Mouse (Mus musculus): ENCODE results near the gene Pkp3. TPM values are rescaled to one million over a fixed set of nuclear protein-coding genes. Genes with fewer than 3 reads are reported as not detected.

The Pkp3 gene
- total RNA-seq, 2 experiments from 2014 or later = not detected

DNA sequence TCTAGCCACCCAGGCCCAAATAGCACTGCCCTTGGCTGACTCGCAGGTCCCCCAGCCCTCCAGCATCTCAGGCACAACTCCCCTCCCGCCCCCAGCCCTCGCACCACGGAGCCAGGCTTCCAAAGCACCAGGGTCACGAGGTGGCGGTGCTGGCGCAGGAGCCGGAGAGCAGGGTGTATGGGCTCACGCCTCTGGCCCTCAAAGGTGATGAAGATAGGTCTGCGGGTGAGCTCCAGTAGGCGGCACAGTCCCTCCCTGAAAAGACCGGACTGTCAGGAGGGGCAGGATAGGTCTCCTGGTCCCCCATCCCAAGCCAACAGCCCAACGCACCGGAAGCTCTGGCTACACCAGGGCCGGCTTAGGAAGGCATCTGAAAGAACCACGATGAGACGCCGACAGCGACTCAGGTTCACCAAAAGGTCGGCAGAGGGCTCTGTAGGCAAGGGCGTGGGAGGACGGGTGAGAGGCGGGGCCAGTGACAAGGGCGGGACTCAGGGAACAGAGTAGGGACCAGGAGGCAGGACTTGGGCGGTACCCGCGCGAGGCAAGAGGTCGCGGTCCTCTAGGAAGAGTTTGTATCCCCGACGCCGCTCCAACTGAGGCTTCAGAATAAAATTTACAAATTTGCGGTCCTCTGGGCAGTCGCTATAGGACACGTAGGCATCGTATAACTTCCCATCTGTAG lies 14.2 kb downstream of the Pkp3 start:
- DNase-seq (ENCODE audit: low spot score in 2 of 2) = peak in 1 of 2 experiments; percentile 41

GRCm38 (mm10) chr7:141093950-141094349 lies 15.9 kb downstream of the Pkp3 start:
- DNase-seq (ENCODE audit: low spot score in 2 of 2) = no peak

DNA sequence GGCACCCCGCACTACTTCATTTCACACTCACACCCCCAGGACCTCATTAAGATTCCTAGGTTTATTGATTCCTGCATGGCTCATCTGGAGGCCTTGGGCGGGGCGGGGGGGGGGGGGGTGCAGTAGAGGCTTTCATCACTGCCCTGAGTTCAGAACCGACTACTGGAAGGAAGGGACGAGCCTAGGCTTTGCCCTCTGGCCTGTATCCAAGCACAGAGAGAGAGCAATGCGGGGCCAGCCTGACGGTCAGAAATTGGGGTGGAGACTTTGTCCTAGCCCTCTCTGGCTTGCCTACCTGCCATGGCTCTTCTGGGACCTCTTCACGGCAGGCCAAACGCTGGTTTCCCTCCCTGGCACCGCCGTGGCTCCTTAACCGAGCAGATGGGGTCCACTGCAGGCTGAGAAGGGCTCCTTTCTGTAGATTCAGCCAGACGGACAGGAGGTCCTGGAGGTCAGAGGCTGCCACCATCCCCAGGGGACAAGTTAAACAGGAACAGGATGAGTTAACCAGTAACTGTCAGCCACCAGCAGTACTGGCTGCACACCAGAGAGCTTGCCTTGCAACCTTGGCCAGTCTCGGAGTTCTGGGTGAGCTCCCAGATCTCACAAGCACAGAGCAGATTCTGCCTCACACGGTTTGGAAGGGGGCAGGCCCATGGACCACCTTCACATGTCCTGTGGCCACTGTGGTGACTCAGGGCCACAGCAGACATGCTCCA lies 16.6 kb downstream of the Pkp3 start:
- DNase-seq (ENCODE audit: low spot score in 2 of 2) = no peak

DNA sequence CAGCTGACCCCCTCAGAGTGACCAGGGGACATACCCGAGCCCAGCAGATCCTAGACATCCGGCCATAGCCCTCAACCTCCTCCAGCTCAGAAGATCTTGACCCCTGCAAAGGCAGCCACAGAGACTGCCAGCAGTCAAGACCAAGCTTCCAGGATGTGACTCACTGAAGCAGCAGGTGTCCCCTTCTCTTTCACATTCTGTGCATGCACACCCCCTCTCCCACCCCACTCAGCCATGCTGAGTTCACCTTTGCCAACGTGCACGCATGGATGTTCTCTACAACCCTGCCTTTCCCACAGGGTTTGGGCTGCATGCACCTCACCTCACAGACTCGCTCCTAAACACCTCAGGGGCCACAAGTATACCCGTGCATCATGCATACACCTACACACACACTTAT lies 18.0 kb downstream of the Pkp3 start:
- no peak for DNase-seq (ENCODE audit: low spot score in 2 of 2)

- no peak for DNase-seq (ENCODE audit: low spot score in 2 of 2)
Observed at GRCm38 (mm10) chr7:141096649-141097056, 18.6 kb downstream of the Pkp3 start.

DNA sequence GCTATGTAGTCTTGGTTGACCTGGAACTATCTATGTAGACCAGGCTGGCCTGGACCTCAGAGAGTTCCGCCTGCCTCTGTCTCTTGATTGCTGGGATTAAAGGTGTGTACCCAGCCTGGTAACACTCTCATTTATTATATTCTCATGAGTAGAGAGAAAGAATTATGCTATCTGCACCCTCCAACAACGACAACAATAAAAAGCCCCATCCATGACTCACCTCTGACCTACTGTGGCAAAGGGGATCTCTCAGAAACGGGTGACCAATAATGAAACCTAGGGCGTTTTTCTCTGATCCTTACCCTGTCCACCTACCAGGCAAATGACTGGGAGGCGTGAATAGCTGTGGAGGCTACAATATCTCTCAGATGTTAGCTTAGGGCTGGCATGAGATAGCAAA lies 19.2 kb downstream of the Pkp3 start:
- no peak for DNase-seq (ENCODE audit: low spot score in 2 of 2)

- peak in 1 of 2 experiments; percentile 13 for DNase-seq (ENCODE audit: low spot score in 2 of 2)
Observed at GRCm38 (mm10) chr7:141099911-141100691, 22.1 kb downstream of the Pkp3 start, which contains the start of gene Sigirr. TSS of gene Sigirr (minus strand) at chr7:141100572.

DNA sequence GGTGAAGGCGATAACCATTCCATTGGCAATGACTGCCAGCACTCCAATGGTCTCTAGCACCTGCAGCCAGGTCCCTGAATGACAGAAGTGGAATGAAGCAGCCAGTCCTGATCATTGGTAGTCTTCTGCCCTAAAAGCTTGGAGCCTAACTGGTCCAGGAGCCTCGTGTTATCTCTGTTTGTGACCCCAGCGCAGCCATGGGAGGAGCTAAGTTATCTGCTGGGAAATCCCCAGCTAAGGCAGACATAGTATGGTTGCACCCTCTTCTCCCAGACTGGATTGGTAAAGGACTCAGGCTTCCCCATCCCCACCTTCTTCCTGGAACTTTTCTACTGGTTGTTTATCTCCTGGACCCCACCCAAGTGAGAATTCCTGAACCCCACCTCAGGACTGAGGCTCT lies 25.1 kb downstream of the Pkp3 start:
- DNase-seq (ENCODE audit: low spot score in 2 of 2) = no peak

- no peak for DNase-seq (ENCODE audit: low spot score in 2 of 2)
Observed at GRCm38 (mm10) chr7:141115874-141116273, 37.9 kb downstream of the Pkp3 start.

DNA sequence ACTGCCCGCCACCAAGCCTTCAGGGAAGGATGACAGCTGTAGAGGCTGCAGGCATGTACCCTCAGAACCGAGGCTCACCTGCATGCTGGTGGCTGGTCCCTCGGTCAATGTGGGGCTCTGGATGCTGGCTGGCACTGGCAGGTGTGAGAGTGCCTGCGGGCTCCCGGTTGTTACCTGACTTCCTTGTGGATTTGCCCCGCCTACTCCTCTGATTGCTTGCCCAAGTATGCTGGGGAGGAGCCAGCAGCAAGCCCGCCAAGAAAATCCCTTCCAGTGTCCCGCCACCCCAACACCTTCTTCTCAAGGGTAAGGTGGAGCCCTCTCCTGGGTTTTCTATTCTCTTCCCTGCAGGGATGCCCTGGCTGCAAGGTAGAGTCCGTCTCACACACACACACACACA lies 39.6 kb downstream of the Pkp3 start, which contains the start of gene Ano9:
Gene Ano9 (minus strand): TSS at position 171 of the 400 bp plus-strand sequence.
- no peak for DNase-seq (ENCODE audit: low spot score in 2 of 2)

DNA sequence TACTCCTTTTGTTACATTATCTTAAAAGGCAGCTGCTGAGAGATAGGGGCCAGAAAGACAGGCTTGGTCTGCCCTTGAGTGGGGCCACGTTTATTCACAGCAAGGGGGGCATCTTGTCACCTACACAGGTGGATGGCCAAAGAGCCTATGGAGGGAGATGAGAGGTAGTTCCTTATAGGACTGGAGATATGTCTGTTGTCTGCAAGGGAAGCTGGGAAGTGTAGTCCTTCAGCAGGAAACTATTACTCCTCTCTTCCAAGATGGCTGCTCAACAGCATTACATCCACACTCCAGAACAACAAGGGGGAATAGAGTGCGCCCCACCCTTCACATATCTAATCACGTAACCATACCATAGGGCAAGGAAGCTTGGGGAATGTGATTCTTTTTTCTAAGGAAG lies 41.5 kb downstream of the Pkp3 start:
- no peak for DNase-seq (ENCODE audit: low spot score in 2 of 2)

DNA sequence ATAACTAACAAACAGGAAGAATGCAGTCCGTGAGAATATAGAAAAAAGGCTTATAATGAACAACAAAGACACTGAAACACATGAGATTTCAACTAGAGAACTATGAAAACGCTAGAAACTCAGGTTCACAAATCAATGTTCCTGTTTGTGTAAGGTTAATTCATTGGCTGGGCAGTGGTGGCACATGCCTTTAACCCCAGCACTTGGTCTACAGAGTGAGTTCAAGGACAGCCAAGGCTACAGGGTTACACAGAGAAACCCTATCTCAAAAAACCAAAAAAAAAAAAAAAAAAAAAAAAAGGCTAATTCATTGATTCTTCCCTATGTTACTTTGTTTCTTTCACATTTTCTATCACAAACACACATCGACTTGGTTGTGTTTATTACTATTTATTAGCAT lies 42.6 kb downstream of the Pkp3 start:
- DNase-seq (ENCODE audit: low spot score in 2 of 2) = no peak

DNA sequence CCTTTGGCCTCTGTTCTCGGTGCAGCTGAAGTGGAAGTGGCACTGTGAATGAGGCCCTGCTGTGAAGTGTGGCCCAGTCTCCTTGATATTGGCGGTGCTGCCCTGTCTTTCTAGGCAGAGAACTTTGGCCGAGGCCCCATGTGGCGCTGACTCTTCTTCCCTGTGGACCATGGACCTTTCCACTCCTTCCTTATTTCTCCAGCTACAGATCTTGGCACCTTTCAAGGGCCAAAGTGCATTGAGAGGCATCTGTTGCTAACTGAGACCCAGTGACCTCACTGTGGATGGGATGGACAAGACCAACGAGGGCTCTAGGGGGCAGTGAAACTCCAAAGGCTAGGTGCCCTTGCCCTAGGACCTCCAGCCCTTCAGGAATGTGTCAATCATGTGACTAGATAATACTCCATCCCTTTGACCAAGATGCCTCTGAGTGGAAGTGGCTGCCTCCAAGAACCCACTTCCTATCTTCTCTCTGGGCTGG lies 43.1 kb downstream of the Pkp3 start:
- DNase-seq (ENCODE audit: low spot score in 2 of 2) = no peak

DNA sequence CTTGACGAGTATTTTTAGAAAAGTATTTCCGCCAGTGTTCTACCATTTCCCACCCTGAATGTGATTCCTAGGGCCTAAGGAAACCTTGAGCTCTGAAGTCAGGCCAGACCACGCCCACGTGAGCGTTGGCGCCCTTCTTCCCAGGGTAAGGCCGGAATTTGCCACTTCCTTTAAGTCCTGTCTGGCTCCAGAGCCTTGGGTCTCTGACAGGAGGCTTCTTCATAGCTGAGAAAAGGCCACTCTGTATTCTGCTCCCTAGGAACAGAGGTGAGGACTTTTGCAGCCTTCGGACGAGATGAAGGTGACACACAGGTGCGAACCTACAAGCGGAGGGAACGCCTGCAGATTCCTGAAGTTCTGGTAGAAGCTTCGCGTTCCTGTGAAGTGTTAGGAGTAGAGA lies 44.2 kb downstream of the Pkp3 start, which contains the start of gene Ptdss2:
Gene Ptdss2 (plus strand): TSS at position 138 of the 400 bp plus-strand sequence.
- no peak for DNase-seq (ENCODE audit: low spot score in 2 of 2)

- peak; percentile 79 to 87 for DNase-seq (ENCODE audit: low spot score in 2 of 2)
Observed at GRCm38 (mm10) chr7:141122689-141123516, 44.9 kb downstream of the Pkp3 start.

- DNase-seq (ENCODE audit: low spot score in 2 of 2) = no peak
Observed at GRCm38 (mm10) chr7:141123517-141123856, 45.5 kb downstream of the Pkp3 start.

DNA sequence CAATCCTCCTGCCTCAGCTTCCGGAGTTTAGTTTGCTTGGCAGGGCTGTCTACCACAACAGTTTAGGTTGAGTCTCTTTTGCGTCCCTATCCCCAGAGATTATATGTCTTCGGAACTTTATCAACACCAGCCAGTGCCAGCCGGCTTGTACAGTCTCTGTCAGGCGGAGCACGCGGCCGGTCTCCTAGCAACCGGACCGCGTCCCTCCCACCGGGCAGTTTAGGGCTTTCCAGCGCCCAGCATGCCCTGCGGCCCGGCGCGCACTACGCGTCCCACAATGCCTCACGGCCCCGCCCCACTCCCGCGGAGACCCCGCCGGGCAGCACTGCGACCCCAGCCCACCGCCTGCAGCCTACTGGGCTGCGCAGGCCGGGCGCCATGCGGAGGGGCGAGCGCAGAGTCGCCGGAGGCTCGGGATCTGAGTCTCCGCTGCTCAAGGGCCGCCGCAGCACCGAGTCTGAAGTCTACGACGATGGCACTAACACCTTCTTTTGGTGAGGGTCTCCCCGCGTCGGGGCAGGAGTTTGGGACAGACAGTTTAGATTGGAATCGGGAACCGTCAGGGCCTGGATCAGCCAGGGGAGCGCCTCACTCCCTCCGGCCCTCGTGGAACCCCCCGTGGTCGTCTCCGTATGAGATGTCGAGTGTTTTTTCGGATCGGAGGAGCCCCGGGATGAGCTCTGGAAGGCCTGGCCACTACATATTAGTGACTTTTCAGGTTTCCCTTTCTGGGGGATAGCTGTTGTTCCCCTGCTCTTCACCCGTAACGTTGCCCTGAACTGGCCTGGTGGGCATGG lies 53.2 kb downstream of the Pkp3 start:
- DNase-seq (ENCODE audit: low spot score in 2 of 2) = peak; percentile 84 to 92

DNA sequence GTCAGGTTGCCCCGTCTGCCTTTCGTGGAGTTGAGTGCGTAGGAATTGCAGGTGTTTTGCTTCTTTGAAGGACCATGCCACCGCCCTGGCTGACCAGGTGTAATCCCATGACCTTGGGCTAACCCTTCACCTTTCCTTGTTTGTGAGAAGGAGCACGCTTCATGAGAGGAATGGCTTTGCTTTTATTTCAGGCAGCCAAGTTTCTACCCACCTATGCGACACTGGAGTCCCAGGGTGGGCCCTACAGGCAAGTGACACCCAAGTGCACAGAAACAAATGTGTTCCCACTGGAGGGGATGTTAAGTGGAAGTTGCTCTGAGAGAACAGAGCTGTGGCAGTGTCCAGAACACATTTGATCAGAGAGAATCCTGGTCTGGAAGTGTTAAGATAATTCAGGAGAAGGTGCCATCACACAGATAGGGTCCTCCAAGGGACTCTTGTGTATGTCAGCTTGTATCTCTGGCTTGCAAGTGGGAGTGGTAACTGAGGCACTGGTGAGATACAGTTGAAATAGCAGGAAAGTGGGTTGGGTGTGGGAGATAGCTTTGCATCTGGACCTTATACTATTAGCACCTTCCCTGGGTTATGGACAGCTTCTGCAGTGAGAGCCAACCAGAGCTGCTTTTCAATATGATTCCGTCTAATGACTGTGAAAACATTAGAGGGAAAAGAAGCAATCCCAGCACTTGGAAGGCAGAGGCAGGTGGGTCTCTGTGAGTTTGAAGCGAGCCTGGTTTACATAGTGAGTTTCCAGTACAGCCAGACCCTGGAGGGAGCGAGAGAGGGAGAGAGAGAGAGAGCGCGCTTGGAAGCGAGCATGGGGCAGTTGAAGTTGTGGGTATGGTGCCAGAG lies 54.1 kb downstream of the Pkp3 start:
- DNase-seq (ENCODE audit: low spot score in 2 of 2) = no peak
